Mouse (Mus musculus): ENCODE data around the gene Rhob.
"Not testable (repeated sequence)": the region's sequence is repeated elsewhere in the genome, so short reads cannot be mapped to it uniquely, and the experiment has no call there.

Rhob gene

GRCm38 (mm10) chr12:8470962-8471361 is 28.8 kb downstream of the Rhob start:
- DNase-seq: no peak

GRCm38 (mm10) chr12:8469742-8470494 is 29.9 kb downstream of the Rhob start:
- DNase-seq: no peak

- DNase-seq: no peak
Observed at GRCm38 (mm10) chr12:8468221-8468865, 31.5 kb downstream of the Rhob start.

GRCm38 (mm10) chr12:8467029-8467924 is 32.5 kb downstream of the Rhob start:
- DNase-seq: no peak

GRCm38 (mm10) chr12:8465680-8466079 is 34.1 kb downstream of the Rhob start:
- no peak for DNase-seq

- no peak for DNase-seq
Observed at GRCm38 (mm10) chr12:8464961-8465360, 34.8 kb downstream of the Rhob start.

- DNase-seq: no peak
Observed at GRCm38 (mm10) chr12:8463599-8464160, 36.1 kb downstream of the Rhob start.

- no peak for DNase-seq
Observed at GRCm38 (mm10) chr12:8462533-8462932, 37.3 kb downstream of the Rhob start.

GRCm38 (mm10) chr12:8461575-8461974 is 38.2 kb downstream of the Rhob start:
- DNase-seq: not testable (repeated sequence)

GRCm38 (mm10) chr12:8458400-8458799 is 41.4 kb downstream of the Rhob start:
- DNase-seq: no peak

- peak; percentile 91 for DNase-seq
Observed at GRCm38 (mm10) chr12:8457052-8457451, 42.8 kb downstream of the Rhob start.

GRCm38 (mm10) chr12:8455046-8455445 is 44.8 kb downstream of the Rhob start:
- peak; percentile 88 for DNase-seq

- peak; percentile 97 for DNase-seq
Observed at GRCm38 (mm10) chr12:8454487-8454886, 45.3 kb downstream of the Rhob start.

GRCm38 (mm10) chr12:8452766-8453621 is 46.8 kb downstream of the Rhob start:
- DNase-seq: peak; percentile 97

GRCm38 (mm10) chr12:8451571-8452485 is 48.0 kb downstream of the Rhob start:
- DNase-seq: peak; percentile 94

GRCm38 (mm10) chr12:8450639-8451038 is 49.2 kb downstream of the Rhob start:
- DNase-seq: peak; percentile 97

GRCm38 (mm10) chr12:8450028-8450427 is 49.8 kb downstream of the Rhob start:
- no peak for DNase-seq
